Mouse (Mus musculus) E14TG2a.4 (cell line): ENCODE results near the gene Birc3.

Experiments
- CTCF ChIP-seq: conservative IDR thresholded peaks from 2 replicates; pipeline ENCODE4 v1.5.1; 2014; ENCODE audit warnings: low read length
- NANOG ChIP-seq: IDR thresholded peaks from 2 replicates; pipeline ENCODE4 v1.6.1; 2014; ENCODE audit warnings: borderline replicate concordance, low read length, mixed read lengths
- POU5F1 ChIP-seq: IDR thresholded peaks from 2 replicates; pipeline ENCODE4 v1.6.1; 2014; ENCODE audit warnings: low read length, borderline replicate concordance

GRCm38 (mm10) chr9:7872044-7872774 is 777 bp downstream of the Birc3 start:
- TF ChIP-seq CTCF (no peak), NANOG (no peak), POU5F1 (no peak)
